Mouse (Mus musculus) heart, adult 18-20 months (tissue): ENCODE measurements at regions not wholly inside any gene's neighbourhood (a gene's known extent, or its start where the extent isn't known, plus 50 kb on each side); places are given as distances from the start of the nearest gene placed in this dataset.

Experiments
- DNase-seq, 2 experiments: peaks; one replicate each; pipeline ENCODE4 v3.0.0; 2021 to 2022; ENCODE audit warnings: mixed read lengths in 1 of 2

GRCm38 (mm10) chr3:144137483-144137882, 67.5 kb downstream of the Lmo4 start:
- no peak for DNase-seq

GRCm38 (mm10) chr3:144136432-144136831, 68.6 kb downstream of the Lmo4 start:
- DNase-seq = no peak

GRCm38 (mm10) chr3:144135646-144136045, 69.4 kb downstream of the Lmo4 start:
- DNase-seq = no peak

GRCm38 (mm10) chr3:144128042-144128441, 77.0 kb downstream of the Lmo4 start:
- no peak for DNase-seq

GRCm38 (mm10) chr3:144124353-144124752, 80.7 kb downstream of the Lmo4 start:
- DNase-seq = no peak

- DNase-seq = no peak
Measured at GRCm38 (mm10) chr3:144123361-144124072, 81.5 kb downstream of the Lmo4 start.

- DNase-seq = no peak
Measured at GRCm38 (mm10) chr3:144119076-144119475, 85.9 kb downstream of the Lmo4 start.

- DNase-seq = no peak
Measured at GRCm38 (mm10) chr3:144113672-144114645, 91.1 kb downstream of the Lmo4 start.

- peak; percentile 10 to 13 for DNase-seq
Measured at GRCm38 (mm10) chr3:144110331-144111080, 94.5 kb downstream of the Lmo4 start.

GRCm38 (mm10) chr3:144109769-144110168, 95.3 kb downstream of the Lmo4 start:
- no peak for DNase-seq

- DNase-seq = no peak
Measured at GRCm38 (mm10) chr3:144108310-144108709, 96.7 kb downstream of the Lmo4 start.

GRCm38 (mm10) chr3:144107664-144108063, 97.4 kb downstream of the Lmo4 start:
- DNase-seq = peak; percentile 17 to 21

GRCm38 (mm10) chr3:144104366-144104765, 100.7 kb downstream of the Lmo4 start:
- no peak for DNase-seq

- DNase-seq = no peak
Measured at GRCm38 (mm10) chr3:144099444-144099843, 105.6 kb downstream of the Lmo4 start.

- DNase-seq = no peak
Measured at GRCm38 (mm10) chr3:144098762-144099161, 106.3 kb downstream of the Lmo4 start.

- DNase-seq = no peak
Measured at GRCm38 (mm10) chr3:144091231-144091630, 113.8 kb downstream of the Lmo4 start.

- no peak for DNase-seq
Measured at GRCm38 (mm10) chr3:144089790-144090256, 115.2 kb downstream of the Lmo4 start.

- DNase-seq = no peak
Measured at GRCm38 (mm10) chr3:144088261-144088884, 116.6 kb downstream of the Lmo4 start.

GRCm38 (mm10) chr3:144087771-144088170, 117.2 kb downstream of the Lmo4 start:
- no peak for DNase-seq

GRCm38 (mm10) chr3:144086176-144086575, 118.8 kb downstream of the Lmo4 start:
- DNase-seq = no peak

- DNase-seq = no peak
Measured at GRCm38 (mm10) chr3:144079960-144080359, 125.1 kb downstream of the Lmo4 start.
